Mouse (Mus musculus) brain, embryonic 14.5 days (tissue): Measurements from ENCODE around the gene Adam12.

Experiments
- CTCF ChIP-seq: fragments of 200-500 bp; IDR thresholded peaks from 2 replicates; pipeline ENCODE4 v1.5.1; 2012; ENCODE audit warnings: inconsistent platforms, mild to moderate bottlenecking, moderate library complexity, borderline replicate concordance; ENCODE audit not compliant: insufficient read depth, insufficient read length; ENCODE audit errors: extremely low read depth
- POLR2A ChIP-seq: fragments of 200-500 bp; IDR thresholded peaks from 2 replicates; pipeline ENCODE4 v1.6.1; 2012; ENCODE audit warnings: mild to moderate bottlenecking, inconsistent platforms, borderline replicate concordance; ENCODE audit not compliant: poor library complexity, insufficient read depth, insufficient read length, severe bottlenecking; ENCODE audit errors: extremely low read depth

DNA sequence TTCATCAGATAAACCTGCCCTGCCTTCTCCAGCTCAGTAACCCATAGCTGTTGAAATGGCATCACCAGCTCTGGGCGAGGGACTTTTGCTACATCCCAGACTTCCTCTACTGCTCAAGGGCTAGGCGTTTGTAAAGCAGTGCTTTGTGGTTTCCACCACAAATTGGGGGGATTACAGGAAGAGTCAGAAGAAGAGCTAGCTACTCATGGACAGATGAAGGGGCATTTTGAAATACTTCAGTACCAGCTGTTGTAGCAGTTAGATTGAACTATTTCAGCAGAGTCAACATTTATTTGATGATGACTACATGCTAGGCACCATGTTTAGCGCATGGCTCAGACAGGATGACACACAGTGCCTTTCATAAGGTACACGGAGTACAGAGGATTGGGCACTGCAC, 361.7 kb downstream of the Adam12 start:
- TF ChIP-seq CTCF (no peak), POLR2A (no peak)
